Mouse (Mus musculus) midbrain, embryonic 10.5 days (tissue): Measurements from ENCODE around the gene Sash1. TPM values are rescaled to one million over a fixed set of nuclear protein-coding genes. Genes with fewer than 3 reads are reported as not detected.
"Not testable (repeated sequence)": the region's sequence is repeated elsewhere in the genome, so short reads cannot be mapped to it uniquely, and the experiment has no call there.

Experiments
- DNase-seq: peaks from one replicate; pipeline ENCODE4 v3.0.0-alpha.2; 2017; ENCODE audit warnings: low spot score
- H3K27ac ChIP-seq: fragments of 300-500 bp; sonication (generic); replicated peaks from 2 replicates; pipeline ENCODE4 v1.5.1; 2016; ENCODE audit warnings: mild to moderate bottlenecking
- H3K27me3 ChIP-seq: fragments of 300-500 bp; sonication (generic); 2 replicates; pipeline ENCODE4 v1.6.1; 2016; ENCODE audit warnings: low read depth, mild to moderate bottlenecking; ENCODE audit not compliant: poor library complexity, severe bottlenecking
- H3K36me3 ChIP-seq: fragments of 300-500 bp; sonication (generic); 2 replicates; pipeline ENCODE4 v1.6.1; 2016; ENCODE audit warnings: mild to moderate bottlenecking, moderate library complexity
- H3K4me1 ChIP-seq: fragments of 300-500 bp; sonication (generic); 2 replicates; pipeline ENCODE4 v1.6.1; 2016
- H3K4me3 ChIP-seq: fragments of 300-500 bp; sonication (generic); 2 replicates; pipeline ENCODE4 v1.5.1; 2016; ENCODE audit warnings: mild to moderate bottlenecking, moderate library complexity
- H3K9me3 ChIP-seq: fragments of 300-500 bp; sonication (generic); replicated peaks from 2 replicates; pipeline ENCODE4 v1.6.1; 2016; ENCODE audit warnings: mild to moderate bottlenecking
- WGBS: fragments of 180-500 bp; shearing (Covaris S2); methylation state at CpG from one replicate; pipeline ENCODE4 v1.1.7; 2016; 5-methylcytosine and 5-hydroxymethylcytosine counted together
- polyA plus RNA-seq: library from polyadenylated mRNA; unstranded; fragments of >200 nt; fragmentation: Nextera tagmentation; extraction: Ambion mirVana; gene quantifications from 2 replicates; pipeline ENCODE4 v1.2.1, GENCODE M21; 2016

Sash1 gene
- polyA plus RNA-seq, 1 experiment from 2014 or later = 3.3 TPM

- Histone ChIP-seq H3K27me3 (no peaks in the 10 kb centered on the region), H3K36me3 (peaks cover 4% of the 10 kb centered on the region; the same call in 1 of the 2 replicates), H3K4me3 (no peak overlapping the region), H3K4me1 (0 out of 2 replicates have a peak, but pooled peaks cover 3% of the 10 kb centered on the region), H3K9me3 (no peaks in the 10 kb centered on the region), H3K27ac (no peak overlapping the region)
- DNase-seq = no peak
- WGBS = 88% methylated on average over 5 of the region's 5 CpGs
Observed at GRCm38 (mm10) chr10:8717171-8717570, 168.7 kb downstream of the Sash1 start.

DNA sequence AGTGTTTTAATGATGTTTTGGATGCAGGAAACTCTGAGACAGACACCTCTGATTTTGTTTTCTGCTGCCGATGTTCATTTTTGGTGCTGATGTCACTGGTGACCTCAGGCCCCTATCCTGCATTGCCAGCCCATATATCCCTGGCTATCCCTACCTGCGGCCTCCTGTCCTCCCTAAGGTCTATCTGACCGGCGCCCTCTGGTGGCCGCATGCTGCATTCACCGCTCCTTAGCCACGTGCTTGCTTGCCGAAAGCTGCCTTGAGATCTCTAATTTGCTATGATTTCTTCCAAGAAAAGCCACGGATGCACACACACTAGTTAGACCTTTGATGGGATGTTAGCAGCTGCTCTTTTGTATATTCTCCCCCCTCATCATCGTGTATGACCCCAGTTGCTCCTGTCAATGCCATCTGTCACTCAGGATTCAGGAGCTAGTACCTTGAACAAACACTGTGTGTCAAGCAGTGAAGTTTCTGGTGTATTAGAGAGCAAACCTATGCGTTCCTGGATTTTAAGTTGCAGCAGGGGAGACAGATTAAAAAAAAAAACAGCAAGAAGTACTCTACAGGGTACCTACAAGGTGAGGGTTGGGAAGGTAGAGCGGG, 170.1 kb downstream of the Sash1 start:
- 0 out of 2 replicates have a peak, but pooled peaks cover 3% of the 10 kb centered on the region for H3K4me1 ChIP-seq
- H3K36me3 ChIP-seq = no peaks in the 10 kb centered on the region
- 21% methylated on average over 12 of the region's 12 CpGs for WGBS
- H3K4me3 ChIP-seq = no peak overlapping the region
- no peaks in the 10 kb centered on the region for H3K27me3 ChIP-seq
- no peaks in the 10 kb centered on the region for H3K9me3 ChIP-seq
- H3K27ac ChIP-seq = no peak overlapping the region
- peak; percentile 74 for DNase-seq

DNA sequence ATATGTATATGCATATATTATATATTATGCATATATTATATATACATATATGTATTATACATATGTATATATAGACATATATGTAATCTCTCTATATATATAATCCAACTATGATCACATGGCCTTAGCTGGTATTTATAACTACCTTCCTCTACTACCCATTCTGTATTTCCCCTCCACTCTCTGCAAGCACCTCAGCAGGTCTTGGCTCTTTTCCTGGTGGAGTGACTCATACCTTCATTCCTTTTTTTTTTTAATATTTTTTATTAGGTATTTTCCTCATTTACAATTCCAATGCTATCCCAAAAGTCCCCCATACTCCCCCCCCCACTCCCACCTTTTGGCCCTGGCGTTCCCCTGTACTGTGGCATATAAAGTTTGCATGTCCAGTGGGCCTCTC, 189.2 kb downstream of the Sash1 start:
- H3K4me1 ChIP-seq, DNase-seq, H3K27me3 ChIP-seq, H3K4me3 ChIP-seq, H3K9me3 ChIP-seq, H3K36me3 ChIP-seq, H3K27ac ChIP-seq: not testable (repeated sequence)
- 72% methylated on average over 1 of the region's 1 CpGs for WGBS

- no peak for DNase-seq
- no peaks in the 10 kb centered on the region for H3K9me3 ChIP-seq
- WGBS = 85% methylated on average over 7 of the region's 7 CpGs
- H3K27ac ChIP-seq = no peak overlapping the region
- H3K4me1 ChIP-seq = peaks cover 3% of the 10 kb centered on the region; the same call in 1 of the 2 replicates
- no peaks in the 10 kb centered on the region for H3K27me3 ChIP-seq
- H3K36me3 ChIP-seq = no peaks in the 10 kb centered on the region
- H3K4me3 ChIP-seq = no peak overlapping the region
Observed at GRCm38 (mm10) chr10:8693996-8694500, 191.8 kb downstream of the Sash1 start.

DNA sequence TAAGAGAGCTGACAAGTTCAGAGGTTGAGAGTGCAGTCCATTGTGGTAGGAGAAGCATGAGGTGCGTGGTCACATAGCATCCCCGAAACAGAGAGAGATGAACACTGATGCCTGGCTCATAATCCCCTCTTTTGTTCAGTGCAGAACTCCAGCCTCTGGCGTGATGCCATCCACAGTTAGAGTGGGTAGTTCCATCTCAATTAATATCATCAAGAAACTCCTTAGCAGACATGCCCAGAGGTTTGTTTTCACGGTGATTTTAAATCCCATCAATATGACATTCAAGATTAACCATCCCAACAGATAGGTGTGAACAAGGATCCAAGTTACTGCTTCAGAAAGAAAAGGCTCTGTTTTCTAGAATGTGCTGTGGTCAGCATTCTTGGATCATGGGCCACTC, 192.3 kb downstream of the Sash1 start:
- Histone ChIP-seq H3K4me3 (no peak overlapping the region), H3K27me3 (no peaks in the 10 kb centered on the region), H3K9me3 (no peaks in the 10 kb centered on the region), H3K36me3 (no peaks in the 10 kb centered on the region), H3K4me1 (peaks cover 3% of the 10 kb centered on the region; the same call in 1 of the 2 replicates), H3K27ac (no peak overlapping the region)
- WGBS = 85% methylated on average over 4 of the region's 4 CpGs
- no peak for DNase-seq

GRCm38 (mm10) chr10:8692531-8692930, 193.3 kb downstream of the Sash1 start:
- Histone ChIP-seq H3K4me3 (no peak overlapping the region), H3K36me3 (no peaks in the 10 kb centered on the region), H3K9me3 (no peaks in the 10 kb centered on the region), H3K27me3 (no peaks in the 10 kb centered on the region), H3K27ac (no peak overlapping the region), H3K4me1 (peaks cover 3% of the 10 kb centered on the region; the same call in 1 of the 2 replicates)
- DNase-seq = no peak
- WGBS = 89% methylated on average over 2 of the region's 2 CpGs

DNA sequence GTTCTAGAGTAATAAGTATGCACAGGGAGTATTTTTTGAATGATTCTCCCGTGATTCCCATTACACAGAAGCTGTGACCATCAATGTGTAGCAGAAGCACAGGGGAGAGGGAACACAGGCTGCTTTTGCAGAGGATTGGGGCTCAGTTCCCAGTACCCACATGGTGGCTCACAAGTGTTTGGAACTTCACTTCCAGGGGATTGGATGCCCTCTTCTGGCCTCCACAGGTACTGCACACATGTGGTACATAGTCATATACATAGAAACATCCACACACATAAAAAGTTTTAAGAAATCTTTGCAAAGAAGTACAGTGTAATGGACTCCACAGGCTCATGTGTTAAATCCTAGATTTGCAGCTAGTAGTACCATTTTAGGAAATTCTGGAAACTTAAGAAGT, 199.7 kb downstream of the Sash1 start:
- Histone ChIP-seq H3K4me1 (peaks cover 3% of the 10 kb centered on the region; the same call in 1 of the 2 replicates), H3K27ac (no peak overlapping the region), H3K9me3 (peaks cover 3% of the 10 kb centered on the region; the same call in 1 of the 2 replicates), H3K4me3 (no peak overlapping the region), H3K36me3 (no peaks in the 10 kb centered on the region), H3K27me3 (no peaks in the 10 kb centered on the region)
- DNase-seq = no peak
- 95% methylated on average over 1 of the region's 1 CpGs for WGBS

GRCm38 (mm10) chr10:8685269-8685668, 200.6 kb downstream of the Sash1 start:
- Histone ChIP-seq H3K27ac (no peak overlapping the region), H3K4me3 (no peak overlapping the region), H3K27me3 (no peaks in the 10 kb centered on the region), H3K9me3 (peaks cover 3% of the 10 kb centered on the region; the same call in 1 of the 2 replicates), H3K4me1 (0 out of 2 replicates have a peak, but pooled peaks cover under 1% of the 10 kb centered on the region), H3K36me3 (no peaks in the 10 kb centered on the region)
- WGBS = 94% methylated on average over 7 of the region's 7 CpGs
- no peak for DNase-seq

DNA sequence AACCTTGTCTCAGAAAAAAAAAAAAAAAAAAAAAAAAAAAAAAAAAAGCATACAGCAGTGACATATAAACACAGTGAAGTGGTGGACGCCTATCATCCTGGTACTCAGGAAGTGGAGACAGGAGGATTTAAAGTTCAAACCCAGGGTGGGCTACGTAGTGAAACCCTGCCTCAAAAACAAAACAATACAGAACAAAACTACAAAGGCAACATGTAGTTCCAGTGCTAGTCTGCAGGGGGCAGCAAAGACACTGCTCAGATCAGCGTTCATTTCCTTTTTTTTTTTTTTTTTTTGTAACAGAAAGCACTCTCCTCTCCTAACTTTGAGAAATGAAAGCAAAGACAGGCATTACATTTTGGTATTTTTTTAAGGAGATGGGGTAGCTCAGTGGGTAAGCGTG, 203.0 kb downstream of the Sash1 start:
- H3K27me3 ChIP-seq = no peaks in the 10 kb centered on the region
- peaks cover 3% of the 10 kb centered on the region; the same call in 1 of the 2 replicates for H3K9me3 ChIP-seq
- H3K4me3 ChIP-seq = no peak overlapping the region
- WGBS = 24% methylated on average over 4 of the region's 4 CpGs
- H3K36me3 ChIP-seq = no peaks in the 10 kb centered on the region
- H3K4me1 ChIP-seq = no peaks in the 10 kb centered on the region
- DNase-seq = peak; percentile 50
- H3K27ac ChIP-seq = no peak overlapping the region

DNA sequence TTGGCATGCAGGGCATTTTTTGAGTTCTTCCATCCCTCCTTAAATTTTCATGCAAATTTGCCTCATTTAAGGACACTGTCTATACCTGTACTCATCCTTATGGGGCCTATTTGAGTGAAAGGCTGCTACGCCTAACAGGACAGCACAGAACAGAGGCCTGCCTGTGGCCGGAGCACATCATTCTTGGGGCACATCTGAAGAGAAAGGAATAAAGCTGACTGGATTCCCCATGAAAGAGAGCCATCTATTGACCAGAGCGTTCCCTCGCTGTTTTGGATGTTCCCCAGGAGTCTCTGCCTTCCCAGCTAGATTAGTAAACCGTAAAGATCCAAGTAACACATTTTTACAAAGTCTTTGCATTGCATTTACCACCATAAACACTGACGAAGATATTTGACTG, 203.5 kb downstream of the Sash1 start:
- no peak overlapping the region for H3K4me3 ChIP-seq
- peaks cover 3% of the 10 kb centered on the region; the same call in 1 of the 2 replicates for H3K9me3 ChIP-seq
- no peaks in the 10 kb centered on the region for H3K36me3 ChIP-seq
- WGBS = 83% methylated on average over 6 of the region's 6 CpGs
- DNase-seq = no peak
- no peaks in the 10 kb centered on the region for H3K4me1 ChIP-seq
- H3K27me3 ChIP-seq = no peaks in the 10 kb centered on the region
- no peak overlapping the region for H3K27ac ChIP-seq

- Histone ChIP-seq H3K4me1 (no peaks in the 10 kb centered on the region), H3K4me3 (no peak overlapping the region), H3K36me3 (no peaks in the 10 kb centered on the region), H3K27me3 (no peaks in the 10 kb centered on the region), H3K27ac (no peak overlapping the region), H3K9me3 (no peaks in the 10 kb centered on the region)
- DNase-seq = no peak
- WGBS = 88% methylated on average over 5 of the region's 5 CpGs
Observed at GRCm38 (mm10) chr10:8676722-8677121, 209.1 kb downstream of the Sash1 start.
